Mouse (Mus musculus) kidney, postnatal 0 days (tissue): ENCODE results near the gene Olfr877. TPM values are rescaled to one million over a fixed set of nuclear protein-coding genes. Genes with fewer than 3 reads are reported as not detected.

Experiments
- ATAC-seq: fragments of 200-750 bp; cut with Nextera tagmentation; replicated peaks from 2 replicates; pipeline ENCODE4 v1.8.0; 2017; ENCODE audit warnings: low read depth, moderate number of reproducible peaks, moderate TSS enrichment, moderate library complexity; ENCODE audit not compliant: low FRiP score
- DNase-seq: peaks from one replicate; pipeline ENCODE4 v3.0.0-alpha.2; 2016; ENCODE audit warnings: low spot score
- H3K27ac ChIP-seq: fragments of 300-500 bp; sonication (generic); 2 replicates; pipeline ENCODE4 v1.5.1; 2014; ENCODE audit warnings: mild to moderate bottlenecking
- H3K27me3 ChIP-seq: fragments of 300-500 bp; sonication (generic); 2 replicates; pipeline ENCODE4 v1.6.1; 2014; ENCODE audit warnings: low read length, mixed read lengths; ENCODE audit not compliant: insufficient read depth
- H3K36me3 ChIP-seq: fragments of 300-500 bp; sonication (generic); 2 replicates; pipeline ENCODE4 v1.6.1; 2014; ENCODE audit warnings: low read length, mixed read lengths; ENCODE audit not compliant: insufficient read depth
- H3K4me1 ChIP-seq: fragments of 300-500 bp; sonication (generic); replicated peaks from 2 replicates; pipeline ENCODE4 v1.6.1; 2014; ENCODE audit warnings: antibody characterized with exemption, low read length, mixed read lengths; ENCODE audit not compliant: insufficient read depth
- H3K4me2 ChIP-seq: fragments of 300-500 bp; sonication (generic); 2 replicates; pipeline ENCODE4 v1.6.1; 2014; ENCODE audit warnings: mild to moderate bottlenecking, low read length, moderate library complexity, mixed read lengths
- H3K4me3 ChIP-seq: fragments of 300-500 bp; sonication (generic); replicated peaks from 2 replicates; pipeline ENCODE4 v1.5.1; 2014; ENCODE audit warnings: low read depth, low read length
- H3K9ac ChIP-seq: fragments of 300-500 bp; sonication (generic); 2 replicates; pipeline ENCODE4 v1.6.1; 2014; ENCODE audit warnings: low read depth, low read length
- H3K9me3 ChIP-seq: fragments of 300-500 bp; sonication (generic); replicated peaks from 2 replicates; pipeline ENCODE4 v1.6.1; 2016; ENCODE audit warnings: low read length, inconsistent platforms, mixed read lengths
- CTCF ChIP-seq: IDR thresholded peaks from 2 replicates; pipeline ENCODE4 v1.5.1; 2016; ENCODE audit warnings: antibody characterized with exemption, low read depth, mild to moderate bottlenecking, moderate library complexity
- WGBS: fragments of 180-500 bp; shearing (Covaris S2); extraction: QIAGEN DNeasy Blood & Tissue Kit; methylation state at CpG from one replicate; pipeline ENCODE4 v1.1.7; 2014; 5-methylcytosine and 5-hydroxymethylcytosine counted together
- polyA plus RNA-seq: library from polyadenylated mRNA; unstranded; fragments of >200 nt; fragmentation: Nextera tagmentation; extraction: Ambion mirVana; gene quantifications from 2 replicates; pipeline ENCODE4 v1.2.1, GENCODE M21; 2015

The Olfr877 gene
- polyA plus RNA-seq = not detected in 2 replicates

DNA sequence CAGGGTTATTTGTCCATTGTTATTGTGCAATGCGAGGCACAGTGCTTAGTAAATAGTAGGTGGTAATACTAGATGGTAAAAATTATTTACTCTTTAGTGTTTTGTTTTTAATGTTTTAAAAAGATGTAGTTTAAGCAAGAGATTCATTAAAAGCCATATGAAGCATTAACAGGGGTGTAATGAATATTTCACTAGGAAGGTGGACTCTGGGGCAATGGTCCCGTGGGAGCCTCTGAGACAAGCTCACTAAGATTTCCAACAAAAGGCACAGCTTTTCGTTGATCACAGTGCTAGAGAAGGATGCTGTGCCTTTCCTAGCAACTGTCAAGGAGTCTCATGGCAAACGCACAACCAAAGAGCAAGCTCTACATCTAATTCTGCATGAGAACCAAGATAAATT, at the start of gene Olfr877:
TSS of gene Olfr877 (plus strand) at position 301 of the 400 bp plus-strand sequence.
- Histone ChIP-seq H3K4me2 (no peak within 1 kb of the TSS), H3K36me3 (no peaks in the 10 kb centered on the region), H3K9me3 (no peaks in the 10 kb centered on the region), H3K9ac (no peak within 1 kb of the TSS), H3K4me3 (no peak within 1 kb of the TSS), H3K27ac (no peak within 1 kb of the TSS), H3K4me1 (no peaks in the 10 kb centered on the region), H3K27me3 (no peaks in the 10 kb centered on the region)
- WGBS = 77% methylated on average over 4 of the region's 4 CpGs
- DNase-seq (no peak), ATAC-seq (no peak)
- no peak for TF ChIP-seq CTCF

DNA sequence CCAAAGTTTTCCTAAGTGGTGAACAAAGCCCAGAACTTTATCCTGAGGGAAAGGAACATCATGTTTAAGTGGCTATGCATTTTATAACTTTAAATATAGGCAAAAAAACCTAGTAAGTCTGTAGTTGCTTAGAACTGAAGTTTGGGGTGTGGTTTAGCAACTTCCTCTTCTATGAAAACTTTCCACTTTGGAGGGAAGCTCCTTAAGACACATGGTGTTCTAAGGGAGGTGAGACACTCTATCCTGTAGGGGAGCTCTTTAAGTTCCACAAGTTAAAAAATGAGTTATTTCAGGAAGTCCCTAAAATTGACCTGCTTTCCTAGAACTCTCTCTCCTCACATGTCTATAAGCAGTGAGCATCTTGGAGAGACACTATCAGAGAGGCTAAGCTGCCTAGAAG, 46.8 kb upstream of the Olfr877 start:
- Histone ChIP-seq H3K27ac (no peak overlapping the region), H3K4me2 (no peak overlapping the region), H3K9me3 (no peaks in the 10 kb centered on the region), H3K4me1 (no peaks in the 10 kb centered on the region), H3K36me3 (no peaks in the 10 kb centered on the region), H3K9ac (no peak overlapping the region), H3K27me3 (no peaks in the 10 kb centered on the region), H3K4me3 (no peak overlapping the region)
- TF ChIP-seq CTCF = no peak
- no peak for ATAC-seq
- DNase-seq = no peak

DNA sequence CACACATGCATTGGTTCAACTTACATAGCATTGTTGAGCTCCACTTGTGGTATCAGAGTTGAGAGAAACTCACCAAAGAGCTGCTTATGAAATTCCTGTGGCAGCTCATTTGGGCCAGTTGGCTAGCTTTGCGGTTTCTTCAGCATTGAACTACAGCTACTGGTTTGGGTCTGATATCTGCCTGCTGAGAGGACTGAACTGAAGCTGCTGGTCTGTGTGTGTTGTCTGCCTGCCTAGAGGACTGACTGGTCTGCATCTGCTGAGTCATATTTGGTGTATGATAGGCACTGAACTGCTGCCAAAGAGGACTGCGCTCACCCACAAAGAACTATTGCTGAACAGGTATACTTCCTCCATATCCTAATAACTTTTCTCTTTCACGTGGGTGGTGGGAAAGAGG, 45.6 kb upstream of the Olfr877 start:
- H3K4me2 ChIP-seq = no peak overlapping the region
- no peak overlapping the region for H3K27ac ChIP-seq
- TF ChIP-seq CTCF = no peak
- H3K36me3 ChIP-seq = no peaks in the 10 kb centered on the region
- H3K4me1 ChIP-seq = no peaks in the 10 kb centered on the region
- no peak overlapping the region for H3K9ac ChIP-seq
- WGBS = 80% methylated on average over 3 of the region's 3 CpGs
- ATAC-seq = no peak
- no peaks in the 10 kb centered on the region for H3K9me3 ChIP-seq
- no peaks in the 10 kb centered on the region for H3K27me3 ChIP-seq
- no peak for DNase-seq
- no peak overlapping the region for H3K4me3 ChIP-seq

DNA sequence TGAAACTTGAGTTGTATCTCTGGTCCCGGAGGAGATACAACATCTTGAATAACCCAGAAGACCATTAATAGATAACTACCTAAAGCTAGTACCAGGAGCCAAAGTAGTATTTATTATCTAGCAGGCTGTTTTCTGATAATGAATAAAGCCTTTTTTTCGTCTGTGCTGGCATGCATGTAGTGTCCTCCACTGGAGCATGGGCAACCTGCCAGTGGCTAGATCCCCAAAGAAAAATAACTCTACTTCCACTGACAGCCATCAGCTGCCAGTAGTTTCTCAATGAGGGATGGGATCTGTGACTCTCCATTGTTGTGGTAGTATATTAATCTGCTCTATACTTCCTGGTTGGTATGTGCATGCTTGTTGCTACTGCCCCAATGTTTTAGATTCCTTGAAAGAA, 45.1 kb upstream of the Olfr877 start:
- H3K9me3 ChIP-seq = no peaks in the 10 kb centered on the region
- H3K4me2 ChIP-seq = no peak overlapping the region
- WGBS = 68% methylated on average over 2 of the region's 2 CpGs
- no peak for TF ChIP-seq CTCF
- H3K4me3 ChIP-seq = no peak overlapping the region
- no peaks in the 10 kb centered on the region for H3K36me3 ChIP-seq
- H3K27ac ChIP-seq = no peak overlapping the region
- no peak for DNase-seq
- H3K4me1 ChIP-seq = no peaks in the 10 kb centered on the region
- ATAC-seq = no peak
- no peaks in the 10 kb centered on the region for H3K27me3 ChIP-seq
- no peak overlapping the region for H3K9ac ChIP-seq

DNA sequence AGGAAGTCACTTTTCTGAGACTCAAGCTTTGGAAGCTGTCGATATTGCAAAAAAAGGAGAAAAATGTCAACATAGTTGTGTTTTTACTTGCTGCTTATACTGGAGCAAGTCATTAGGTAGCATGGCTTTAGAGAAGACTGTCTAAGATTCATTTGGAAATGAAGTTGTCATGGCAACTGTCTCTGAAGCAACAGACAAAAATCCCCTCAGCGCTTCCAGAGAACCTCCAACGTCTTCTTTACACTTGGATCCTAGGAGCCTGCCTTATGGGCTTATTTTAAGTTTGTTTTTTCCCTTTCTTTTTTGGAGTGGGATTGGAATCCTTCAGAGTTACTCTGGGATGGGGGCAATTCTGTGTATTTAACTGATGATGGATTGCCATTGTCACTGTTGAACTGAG, 39.4 kb upstream of the Olfr877 start:
- no peak for TF ChIP-seq CTCF
- Histone ChIP-seq H3K9me3 (no peaks in the 10 kb centered on the region), H3K4me2 (no peak overlapping the region), H3K9ac (no peak overlapping the region), H3K27ac (no peak overlapping the region), H3K36me3 (no peaks in the 10 kb centered on the region), H3K27me3 (no peaks in the 10 kb centered on the region), H3K4me1 (no peaks in the 10 kb centered on the region), H3K4me3 (no peak overlapping the region)
- WGBS = 83% methylated on average over 3 of the region's 3 CpGs
- ATAC-seq (no peak), DNase-seq (no peak)

DNA sequence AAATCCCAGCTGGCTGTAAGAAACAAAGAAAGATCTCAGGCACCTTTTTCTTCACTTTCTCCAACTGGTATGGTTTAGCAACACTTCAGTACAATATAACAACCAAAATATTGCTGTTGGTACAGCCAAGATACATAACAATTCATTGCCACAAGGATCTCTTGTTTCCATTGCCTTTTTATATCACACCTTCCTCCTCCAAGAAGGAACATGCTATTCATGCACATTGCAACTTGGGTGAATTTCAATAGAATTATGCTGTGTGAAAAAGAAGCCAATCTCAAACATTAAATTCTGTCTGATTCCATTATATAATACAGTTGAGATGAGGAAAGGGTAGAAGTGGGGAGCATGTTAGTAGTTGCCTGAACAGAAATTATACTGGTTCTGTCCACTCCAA, 24.2 kb upstream of the Olfr877 start:
- Histone ChIP-seq H3K36me3 (no peaks in the 10 kb centered on the region), H3K27ac (no peak overlapping the region), H3K9ac (no peak overlapping the region), H3K4me3 (no peak overlapping the region), H3K27me3 (no peaks in the 10 kb centered on the region), H3K9me3 (no peaks in the 10 kb centered on the region), H3K4me1 (no peaks in the 10 kb centered on the region), H3K4me2 (no peak overlapping the region)
- no peak for DNase-seq
- TF ChIP-seq CTCF = no peak
- ATAC-seq = no peak

DNA sequence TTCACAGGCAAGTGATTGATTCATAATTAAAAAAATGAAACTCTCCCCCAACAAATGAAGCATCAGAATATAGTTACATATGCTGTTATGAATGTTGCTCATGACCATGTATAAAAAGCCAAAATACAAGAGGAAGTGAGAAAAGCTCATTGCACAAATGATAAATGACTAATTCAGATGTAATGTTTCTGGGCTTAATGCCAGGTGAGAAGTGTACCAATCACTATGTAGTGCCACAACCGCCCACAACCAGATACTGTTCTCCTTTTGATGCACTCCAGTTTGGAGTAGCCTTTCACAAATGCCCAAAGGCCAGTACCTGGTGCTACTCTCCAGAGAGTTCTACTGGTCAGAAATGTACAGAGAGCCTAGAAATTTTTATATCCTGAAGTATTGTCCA, 20.7 kb upstream of the Olfr877 start:
- 50% methylated on average over 1 of the region's 1 CpGs for WGBS
- ATAC-seq (no peak), DNase-seq (no peak)
- H3K27ac ChIP-seq = no peak overlapping the region
- H3K27me3 ChIP-seq = no peaks in the 10 kb centered on the region
- no peak overlapping the region for H3K4me3 ChIP-seq
- H3K4me1 ChIP-seq = no peaks in the 10 kb centered on the region
- no peak overlapping the region for H3K4me2 ChIP-seq
- H3K36me3 ChIP-seq = no peaks in the 10 kb centered on the region
- H3K9ac ChIP-seq = no peak overlapping the region
- no peak for TF ChIP-seq CTCF
- no peaks in the 10 kb centered on the region for H3K9me3 ChIP-seq
